Mouse (Mus musculus): ENCODE results near the gene Lmx1a. TPM values are rescaled to one million over a fixed set of nuclear protein-coding genes. Genes with fewer than 3 reads are reported as not detected.

Gene Lmx1a
- polyA plus RNA-seq, 1 experiment from 2014 or later, result 11.5 TPM

DNA sequence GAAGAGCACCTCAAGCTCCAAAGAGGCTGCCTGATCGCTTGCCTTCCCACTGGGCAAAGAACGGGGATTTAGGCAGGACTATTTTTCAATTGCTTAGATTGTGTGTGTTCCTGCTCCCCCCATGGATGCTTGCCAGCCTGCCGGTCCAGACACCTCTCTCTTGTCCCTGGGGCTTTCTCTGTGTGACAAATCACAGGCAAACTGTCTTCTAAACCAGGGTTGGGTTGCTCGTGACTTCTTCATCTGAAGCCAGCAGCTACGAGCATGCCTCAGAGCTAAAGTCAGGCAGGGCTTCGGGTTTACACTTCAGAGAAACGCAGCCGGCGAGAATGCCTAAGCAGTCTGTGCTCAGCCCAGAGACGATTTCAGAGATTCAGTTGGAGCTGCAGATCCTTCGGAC lies 189.3 kb downstream of the Lmx1a start:
- Histone ChIP-seq H3K4me1 (replicated peaks) (peaks cover 17% of the 10 kb centered on the region), H3K9me3 (no peaks in the 10 kb centered on the region), H3K36me3 (no peaks in the 10 kb centered on the region), H3K27ac (peak overlapping the region; percentile 23; the same call in 1 of the 2 replicates), H3K4me3 (no peak overlapping the region), H3K27me3 (ENCODE audit: insufficient read depth, poor library complexity, severe bottlenecking) (no peaks in the 10 kb centered on the region)
- no peak for DNase-seq (ENCODE audit: low spot score)
- 69% methylated on average over 11 of the region's 11 CpGs for WGBS

DNA sequence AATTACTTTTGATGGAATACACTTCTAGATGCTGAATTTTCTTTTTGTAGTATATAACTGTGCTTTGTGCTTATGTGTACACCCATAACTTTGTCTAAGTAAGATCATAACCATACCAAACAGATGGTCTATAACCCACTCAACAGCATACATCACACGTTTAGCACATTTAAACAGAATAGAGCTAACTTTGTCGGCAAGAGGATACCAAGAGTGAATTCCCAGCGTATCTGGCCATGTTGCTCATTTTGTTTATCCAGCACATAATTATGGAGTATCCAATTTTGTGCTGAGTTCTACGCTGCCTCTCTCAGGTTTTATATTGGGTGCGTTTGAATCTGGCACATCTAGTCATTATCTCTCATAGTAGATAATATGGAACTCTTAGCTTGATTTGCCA lies 196.7 kb downstream of the Lmx1a start:
- H3K9me3 ChIP-seq, result no peaks in the 10 kb centered on the region
- peaks cover 18% of the 10 kb centered on the region; the same call in 1 of the 2 replicates for H3K27me3 ChIP-seq (ENCODE audit: insufficient read depth, poor library complexity, severe bottlenecking)
- H3K27ac ChIP-seq, result no peak overlapping the region
- 93% methylated on average over 5 of the region's 5 CpGs for WGBS
- no peak for DNase-seq (ENCODE audit: low spot score)
- H3K4me1 ChIP-seq (replicated peaks), result peaks cover 11% of the 10 kb centered on the region
- H3K4me3 ChIP-seq, result no peak overlapping the region
- no peaks in the 10 kb centered on the region for H3K36me3 ChIP-seq

GRCm38 (mm10) chr1:167888120-167888519 lies 199.1 kb downstream of the Lmx1a start:
- WGBS, result 76% methylated on average over 5 of the region's 5 CpGs

GRCm38 (mm10) chr1:167888816-167889215 lies 199.8 kb downstream of the Lmx1a start:
- Histone ChIP-seq H3K36me3 (no peaks in the 10 kb centered on the region), H3K27ac (0 out of 2 replicates have a peak overlapping the region, but pooled peaks have one; percentile 42), H3K4me1 (replicated peaks) (peaks cover 11% of the 10 kb centered on the region), H3K4me3 (peak overlapping the region; percentile 34), H3K9me3 (no peaks in the 10 kb centered on the region), H3K27me3 (ENCODE audit: insufficient read depth, poor library complexity, severe bottlenecking) (peaks cover 18% of the 10 kb centered on the region; the same call in 1 of the 2 replicates)
- DNase-seq (ENCODE audit: low spot score), result peak; percentile 63
- 19% methylated on average over 9 of the region's 9 CpGs for WGBS

More at GRCm38 (mm10) chr1:167888120-167888519, 199.1 kb downstream of the Lmx1a start:
- Histone ChIP-seq H3K4me1 (replicated peaks) (peaks cover 11% of the 10 kb centered on the region), H3K27me3 (ENCODE audit: insufficient read depth, poor library complexity, severe bottlenecking) (peaks cover 18% of the 10 kb centered on the region; the same call in 1 of the 2 replicates), H3K9me3 (no peaks in the 10 kb centered on the region), H3K27ac (0 out of 2 replicates have a peak overlapping the region, but pooled peaks have one; percentile 54), H3K4me3 (no peak overlapping the region), H3K36me3 (no peaks in the 10 kb centered on the region)
- DNase-seq (ENCODE audit: low spot score), result no peak

- H3K27ac ChIP-seq, result no peak overlapping the region
- H3K36me3 ChIP-seq, result no peaks in the 10 kb centered on the region
- no peaks in the 10 kb centered on the region for H3K9me3 ChIP-seq
- 34% methylated on average over 7 of the region's 7 CpGs for WGBS
- no peaks in the 10 kb centered on the region for H3K4me1 ChIP-seq (replicated peaks)
- peak; percentile 56 for DNase-seq (ENCODE audit: low spot score)
- no peaks in the 10 kb centered on the region for H3K27me3 ChIP-seq (ENCODE audit: insufficient read depth, poor library complexity, severe bottlenecking)
- no peak overlapping the region for H3K4me3 ChIP-seq
Observed at GRCm38 (mm10) chr1:167896234-167896633, 207.2 kb downstream of the Lmx1a start.

Other genes starting within 250 kb of the Lmx1a start
- gene Lrrc52, start 222.5 kb upstream of the Lmx1a start, polyA plus RNA-seq (2016; fragmentation: Nextera tagmentation; extraction: Ambion mirVana), result not detected in 2 replicates
- gene Rxrg, start 90.9 kb upstream of the Lmx1a start, polyA plus RNA-seq (2016; fragmentation: Nextera tagmentation; extraction: Ambion mirVana), result 5.1 and 6.7 TPM in 2 replicates